Mouse (Mus musculus): ENCODE measurements around the gene Sncb.
A peak's percentile ranks its signal among the peaks of the same experiment; 100 is the strongest.

GRCm38 (mm10) chr13:54788740-54789560, 22.6 kb upstream of the Sncb start, which contains the start of gene Tspan17:
- TF ChIP-seq CTCF (IDR thresholded peaks at IDR 0.05; ENCODE audit: borderline replicate concordance, insufficient read depth, low read depth, low read length) (no peak), POLR2A (IDR thresholded peaks at IDR 0.05; ENCODE audit: borderline replicate concordance, insufficient read depth, low read length) (peak; percentile 41; the same call in 1 of the 2 replicates)
